Mouse (Mus musculus) kidney, adult 9 months (tissue): Measurements from ENCODE around the gene Tbc1d14.
A peak's percentile ranks its signal among the peaks of the same experiment; 100 is the strongest.

ENCODE experiments used
- DNase-seq: peaks from one replicate; pipeline ENCODE4 v3.0.0; 2022

Gene Tbc1d14

DNA sequence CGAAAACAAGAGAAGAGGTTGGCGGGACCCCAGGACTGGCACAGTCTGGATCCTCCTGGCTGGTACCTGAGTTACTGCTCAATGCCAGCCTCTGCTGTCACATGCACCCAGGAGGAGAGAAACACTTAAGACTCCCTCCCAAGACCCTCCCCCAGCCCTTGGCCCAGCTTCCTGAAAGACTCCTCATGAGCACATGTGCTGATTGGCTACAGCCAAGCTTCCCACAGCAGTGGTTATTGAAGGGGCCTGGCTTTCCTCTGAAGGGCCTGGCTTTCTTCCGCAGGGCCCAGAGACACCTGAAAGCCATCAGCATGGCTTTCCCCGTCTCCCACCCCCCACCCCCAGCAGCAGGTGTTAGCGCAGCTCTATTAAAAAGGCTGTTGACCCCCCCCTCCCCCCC lies at the start of gene Tbc1d14:
TSS of gene Tbc1d14 (minus strand) at position 101 of the 400 bp plus-strand sequence.
- no peak for DNase-seq

DNA sequence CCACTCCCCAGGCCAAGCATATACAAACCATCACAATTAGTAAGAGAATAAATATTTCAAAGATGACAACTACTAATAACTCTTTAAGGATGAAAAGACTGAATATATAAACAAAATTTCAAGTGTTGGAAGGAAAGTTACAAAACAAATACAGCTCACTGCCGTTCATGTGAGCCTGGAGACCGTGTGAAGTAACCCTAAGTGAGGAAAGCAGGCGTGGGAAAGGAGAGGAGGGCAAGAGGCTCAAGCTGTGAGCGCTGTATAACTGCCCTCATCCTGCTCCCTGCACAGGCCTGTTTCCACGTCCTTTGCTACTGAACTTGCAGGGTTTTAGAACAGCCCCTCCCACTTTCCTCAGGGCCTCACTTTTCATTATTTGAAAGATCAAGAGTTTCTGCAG lies 32.5 kb upstream of the Tbc1d14 start:
- DNase-seq = no peak

DNA sequence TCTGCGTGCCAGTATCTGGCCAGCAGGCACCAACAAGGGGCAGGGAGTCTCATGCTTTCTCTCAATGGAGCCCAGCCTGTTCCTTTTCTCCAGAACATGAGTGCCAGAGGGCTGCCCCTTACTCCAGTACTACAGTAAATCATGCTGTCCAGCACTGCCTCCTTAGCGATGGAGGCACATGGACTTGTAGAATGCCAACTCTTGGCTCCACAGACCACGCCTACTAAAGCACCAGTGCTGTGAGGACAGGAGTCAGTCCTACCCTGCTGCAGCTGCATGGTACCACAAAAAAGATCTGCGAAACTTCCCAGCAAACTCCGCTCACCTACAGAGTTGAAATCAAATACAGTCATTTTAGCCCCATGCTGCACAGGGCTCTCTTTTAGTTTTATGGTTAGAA lies 30.6 kb upstream of the Tbc1d14 start:
- DNase-seq = no peak

DNA sequence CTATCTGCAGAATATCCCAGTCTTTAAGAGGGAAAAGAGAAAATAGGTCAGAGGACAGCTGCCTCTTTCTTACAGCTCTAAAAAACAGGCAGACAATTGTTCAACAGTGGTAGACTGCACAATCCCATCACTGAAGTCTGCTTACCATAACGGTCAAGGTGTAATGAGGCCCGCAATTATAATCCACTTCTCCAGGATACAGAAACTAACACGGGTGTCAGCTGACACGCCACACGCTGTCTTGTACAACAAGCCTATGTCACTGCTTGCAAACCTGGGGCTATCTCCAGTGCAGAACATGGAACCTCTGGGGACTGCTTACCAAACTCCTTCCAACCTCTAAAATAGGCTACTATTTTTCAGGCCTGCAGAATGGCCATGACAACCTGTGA lies 28.0 kb upstream of the Tbc1d14 start:
- DNase-seq = no peak

DNA sequence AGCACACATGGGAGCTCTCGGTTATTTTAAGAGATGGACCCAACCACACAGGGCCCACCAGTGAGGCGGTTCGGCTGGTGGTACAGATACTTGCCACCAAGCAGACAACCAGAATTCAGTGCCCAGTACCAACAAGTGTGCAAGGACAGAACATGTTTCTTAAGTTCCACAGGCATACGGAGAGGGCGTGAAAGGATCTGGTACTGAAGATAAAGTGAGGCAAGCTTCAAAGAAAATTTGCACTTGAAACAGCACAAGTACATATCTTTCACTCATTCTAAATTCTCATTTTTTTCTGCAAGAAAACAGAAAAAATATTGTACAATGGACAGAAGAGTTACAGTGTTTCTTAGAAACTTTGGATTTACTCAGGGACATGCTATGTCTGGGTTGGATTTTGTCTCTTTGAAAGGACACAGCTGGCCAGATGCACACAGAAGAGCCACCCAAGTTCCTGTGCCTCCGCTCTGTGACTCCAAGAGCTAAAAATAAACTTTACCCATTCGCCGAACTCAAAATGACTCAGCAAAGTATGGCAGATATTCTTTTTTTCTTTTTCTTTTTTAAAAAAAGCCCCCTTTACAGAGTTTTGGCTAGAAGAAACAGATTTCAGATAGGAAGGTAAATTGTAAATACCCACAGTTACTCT lies 27.5 kb upstream of the Tbc1d14 start:
- no peak for DNase-seq

DNA sequence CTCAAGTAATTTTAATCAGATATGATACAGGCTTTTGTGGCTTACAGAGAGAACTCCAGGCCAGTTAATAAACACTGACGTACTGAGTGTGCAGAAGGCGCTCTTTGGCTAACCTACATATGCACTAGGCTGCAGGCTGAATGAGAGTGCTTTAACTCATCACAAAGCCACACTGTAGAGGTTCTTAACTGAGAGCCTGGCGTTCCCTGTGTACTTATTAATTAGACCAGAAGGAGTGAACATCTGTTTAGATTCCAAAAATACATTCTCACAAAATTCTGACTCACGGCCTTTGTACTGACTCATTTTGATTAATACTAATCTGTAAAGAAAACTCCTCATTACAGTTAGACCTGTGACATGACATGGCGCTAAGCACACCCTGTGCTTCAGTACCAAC lies 25.8 kb upstream of the Tbc1d14 start:
- DNase-seq = no peak

DNA sequence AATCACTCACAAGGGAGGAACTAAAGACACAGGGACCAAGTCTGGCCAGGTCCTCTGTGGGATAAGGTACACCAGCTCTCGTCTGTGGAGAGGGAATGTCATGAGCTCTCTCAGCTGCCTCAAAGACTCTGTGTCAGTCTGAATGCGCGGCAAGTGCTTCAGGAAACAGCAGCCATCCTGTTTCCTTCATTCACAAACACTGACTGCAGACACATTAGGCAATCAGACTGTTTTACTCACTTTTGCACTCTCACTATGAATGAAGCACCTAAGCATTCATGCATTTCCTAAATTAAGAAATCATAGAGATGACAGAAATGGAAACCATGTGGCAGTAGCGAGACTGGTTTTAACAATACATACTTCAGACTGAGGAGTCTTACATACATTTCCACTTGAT lies 25.3 kb upstream of the Tbc1d14 start:
- DNase-seq = no peak

DNA sequence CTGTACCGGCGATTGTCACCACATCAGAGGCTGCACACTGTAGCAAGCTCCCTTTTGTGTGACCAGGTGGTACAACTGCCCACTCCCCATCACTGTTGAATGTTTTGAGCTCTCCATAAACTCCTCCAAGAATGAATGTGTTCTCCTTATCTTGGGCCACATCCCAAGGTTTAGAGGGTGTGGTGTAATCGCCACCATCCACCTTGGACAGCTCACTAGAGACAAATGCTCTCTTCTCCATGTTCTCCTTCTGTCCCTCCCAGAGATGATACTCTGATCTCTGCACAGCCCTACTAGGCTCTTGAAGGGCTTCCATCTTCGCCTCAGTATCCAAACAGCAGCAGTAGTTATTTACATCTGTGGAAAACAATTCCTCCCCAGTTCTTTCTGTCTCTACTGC lies 21.0 kb upstream of the Tbc1d14 start:
- DNase-seq = no peak

DNA sequence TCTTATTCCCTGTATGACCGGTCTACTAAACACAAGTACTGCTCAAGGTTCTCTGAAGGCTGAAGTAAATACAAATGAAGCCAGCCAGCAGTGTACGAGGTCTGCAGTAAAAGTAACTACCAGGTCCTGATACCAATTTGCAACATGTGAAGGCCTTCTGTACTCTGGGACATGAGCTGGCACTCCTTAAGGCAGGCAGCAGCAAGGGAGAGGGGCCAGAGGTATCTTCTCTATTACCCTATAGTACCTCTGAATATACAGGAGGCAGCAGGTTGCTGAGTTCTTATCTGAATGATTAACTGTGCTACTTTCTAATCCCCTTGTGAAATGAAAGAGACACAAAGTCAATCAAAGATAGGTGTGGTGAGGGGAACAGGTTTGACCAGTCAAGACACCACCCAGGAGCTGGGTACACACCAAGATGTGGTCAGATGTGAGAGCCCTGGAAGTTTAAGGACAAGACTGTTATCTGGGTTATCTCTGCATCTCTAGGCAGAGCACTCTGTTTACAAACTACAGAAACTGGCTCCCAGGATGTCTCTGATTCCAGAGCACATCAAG lies 15.9 kb upstream of the Tbc1d14 start:
- DNase-seq = no peak

DNA sequence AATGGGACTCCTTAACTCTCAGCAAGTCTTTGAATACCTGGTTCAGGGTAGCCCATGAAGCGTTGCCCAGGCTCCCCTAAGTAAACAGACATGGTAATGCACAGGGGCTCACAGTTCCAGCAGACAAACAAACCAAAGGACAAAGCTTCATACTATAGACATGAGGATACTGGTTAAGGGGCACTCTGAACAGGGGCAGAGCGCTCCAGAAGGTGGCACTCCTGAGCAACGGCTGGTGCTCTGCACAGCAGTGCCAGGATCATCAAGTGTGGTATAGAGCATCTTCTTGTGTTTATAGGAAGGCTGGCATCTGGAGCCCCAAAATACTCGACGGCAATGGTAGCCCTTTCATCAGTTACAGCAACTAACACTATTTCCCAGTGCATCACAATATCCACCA lies 10.0 kb upstream of the Tbc1d14 start:
- peak; percentile 38 for DNase-seq

DNA sequence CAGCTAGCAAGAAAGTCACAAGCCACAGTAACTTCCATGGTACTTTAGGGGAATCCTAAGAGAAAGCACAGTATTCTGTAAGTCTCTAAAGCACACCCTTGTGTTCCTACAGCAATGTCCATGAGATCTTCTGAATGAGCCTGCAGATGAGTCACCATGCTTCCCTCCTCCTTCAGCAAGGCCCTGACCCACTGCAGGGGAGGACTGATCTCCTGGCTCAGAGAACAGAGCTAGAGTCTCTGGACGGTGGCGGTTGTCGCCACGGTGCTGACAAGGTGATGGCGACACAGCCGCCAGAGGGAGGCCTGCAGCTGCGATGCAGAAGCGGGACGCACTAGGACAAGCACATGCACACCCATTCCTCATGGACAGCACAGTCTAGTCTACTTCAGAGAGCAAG lies 9.0 kb upstream of the Tbc1d14 start:
- no peak for DNase-seq

DNA sequence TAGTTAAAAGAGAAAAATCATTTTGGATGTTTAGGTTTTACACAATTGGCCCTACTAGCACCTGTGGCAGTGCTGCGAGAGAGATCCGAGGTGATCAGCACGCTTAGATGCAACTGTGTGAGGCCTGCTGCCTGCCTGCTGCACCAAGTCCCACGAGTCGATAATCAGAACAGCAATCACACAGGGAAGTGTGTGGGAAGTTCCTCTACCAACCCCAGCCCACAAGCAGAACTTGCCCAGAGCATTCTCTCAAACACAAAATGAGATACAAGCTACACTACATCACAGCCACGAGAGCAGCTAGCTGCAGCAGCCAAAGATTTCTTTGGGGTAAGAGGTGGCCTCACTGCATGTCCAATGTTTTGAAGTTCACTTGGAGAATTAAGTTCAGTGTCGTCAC lies 8.4 kb upstream of the Tbc1d14 start:
- DNase-seq = no peak

DNA sequence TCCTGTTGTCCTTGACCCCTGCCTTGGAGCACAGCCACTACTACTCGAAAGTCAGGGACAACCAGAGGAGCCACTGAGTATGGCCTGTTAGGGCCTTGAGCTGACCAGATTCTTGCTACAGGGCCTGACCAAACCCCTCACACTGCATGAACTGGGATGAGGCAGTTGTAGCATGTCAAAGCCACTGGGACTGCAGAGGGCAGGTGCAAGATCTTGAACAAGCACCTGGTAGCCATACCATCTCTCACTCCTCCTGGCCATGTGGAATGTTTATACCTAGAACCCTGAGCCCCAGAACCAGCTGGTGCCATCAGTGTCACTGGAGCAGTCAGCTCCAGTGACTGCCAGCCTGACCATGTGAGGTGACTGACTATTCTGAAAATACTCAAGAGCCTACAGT lies 5.8 kb upstream of the Tbc1d14 start:
- no peak for DNase-seq

DNA sequence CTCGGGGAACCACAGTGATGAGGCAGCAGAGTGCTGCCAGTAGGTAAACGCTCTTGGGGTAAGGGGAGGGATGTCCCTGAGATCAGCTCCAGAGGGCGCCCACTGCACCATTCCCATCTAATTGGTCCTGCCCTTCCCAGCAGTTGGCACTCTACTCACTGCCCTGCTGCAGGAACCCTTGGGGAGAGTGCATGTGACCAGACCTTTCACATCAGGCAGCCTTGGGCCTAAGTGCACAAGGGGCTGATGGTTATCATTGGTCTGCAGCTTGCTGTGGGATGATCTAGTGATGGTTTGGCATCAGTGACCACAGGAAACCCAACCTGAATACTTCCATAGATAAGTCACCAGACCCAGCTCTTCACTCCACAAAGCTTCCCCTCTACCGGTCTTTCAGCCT lies 4.6 kb upstream of the Tbc1d14 start:
- DNase-seq = peak; percentile 48

DNA sequence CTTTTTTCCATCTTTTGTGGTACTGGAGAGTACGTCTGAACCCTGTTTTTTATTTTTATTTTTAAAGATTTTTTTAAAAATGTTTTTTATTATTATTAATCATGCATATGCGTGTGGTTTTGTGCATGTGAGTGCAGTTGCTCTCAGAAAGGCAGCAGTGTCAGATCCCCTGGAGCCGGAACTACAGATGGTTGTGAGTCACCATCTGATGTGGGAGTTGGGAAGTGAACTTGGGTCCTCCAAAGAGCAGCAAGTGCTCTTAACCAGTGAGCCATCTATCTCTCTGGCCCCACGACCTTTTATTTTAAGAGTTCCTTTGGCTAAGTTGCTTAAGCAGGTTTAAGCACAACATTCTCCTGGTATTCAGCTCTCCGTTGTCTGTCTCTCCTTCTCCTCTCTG lies 3.1 kb upstream of the Tbc1d14 start:
- no peak for DNase-seq

DNA sequence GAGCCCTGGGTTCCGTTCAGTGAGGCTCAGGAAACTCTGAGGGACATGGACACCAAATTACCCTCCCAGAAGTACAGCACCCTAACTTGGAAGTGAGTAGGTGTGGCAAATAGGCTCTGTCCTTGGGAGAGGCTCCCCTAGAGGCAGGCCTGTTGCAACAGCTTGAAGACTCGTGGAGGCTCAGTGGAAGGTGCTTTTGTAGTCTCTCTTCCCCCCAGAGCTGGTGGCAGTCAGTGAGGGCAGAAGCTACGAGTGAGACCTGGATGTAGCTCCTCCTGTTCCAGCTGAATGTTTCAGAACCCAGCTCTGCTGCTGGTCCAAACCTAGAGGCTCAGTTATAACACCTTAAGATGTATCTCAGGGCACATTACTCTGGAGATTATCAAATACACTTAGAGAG lies 2.0 kb upstream of the Tbc1d14 start:
- DNase-seq = no peak

DNA sequence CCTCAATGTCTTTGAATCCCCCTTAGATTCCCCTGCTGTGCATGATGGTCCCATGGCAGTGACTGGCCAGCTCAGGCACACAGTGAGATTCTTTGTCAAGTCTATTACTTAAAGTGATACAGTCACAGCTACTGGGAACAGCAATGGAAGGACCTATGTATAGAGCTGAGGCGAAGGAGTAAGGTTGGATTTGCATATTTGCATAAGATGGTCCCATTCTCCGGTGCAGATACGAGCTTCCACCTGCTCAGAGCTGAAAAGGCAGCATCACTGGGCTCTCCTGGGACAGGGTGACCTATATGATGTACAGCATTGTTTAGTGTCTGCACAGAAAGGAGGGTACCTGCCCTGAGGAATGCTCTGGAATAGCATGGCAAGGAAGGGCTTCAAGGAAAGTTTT lies 1.3 kb upstream of the Tbc1d14 start:
- DNase-seq = no peak

DNA sequence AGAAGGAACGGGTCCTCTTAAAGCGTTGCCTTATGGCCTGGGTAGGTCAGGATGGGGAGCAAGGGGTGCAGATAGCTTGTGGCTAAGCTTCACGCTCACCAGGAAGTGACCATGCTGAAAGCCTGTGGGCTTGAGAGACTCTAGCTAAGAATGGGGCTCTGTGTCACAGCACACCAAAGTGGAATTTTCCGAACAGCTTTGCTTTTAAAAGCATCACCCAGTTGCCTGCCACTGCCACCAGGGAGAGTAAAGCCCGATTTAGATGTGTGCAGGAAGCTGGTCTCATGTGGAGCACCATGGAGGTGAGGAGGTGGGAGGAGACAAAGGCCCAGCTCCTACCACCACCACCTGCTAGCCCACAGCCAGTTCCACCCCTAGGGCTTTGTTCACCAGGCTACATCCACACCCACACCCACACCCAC lies 2.6 kb downstream of the Tbc1d14 start:
- DNase-seq = no peak

DNA sequence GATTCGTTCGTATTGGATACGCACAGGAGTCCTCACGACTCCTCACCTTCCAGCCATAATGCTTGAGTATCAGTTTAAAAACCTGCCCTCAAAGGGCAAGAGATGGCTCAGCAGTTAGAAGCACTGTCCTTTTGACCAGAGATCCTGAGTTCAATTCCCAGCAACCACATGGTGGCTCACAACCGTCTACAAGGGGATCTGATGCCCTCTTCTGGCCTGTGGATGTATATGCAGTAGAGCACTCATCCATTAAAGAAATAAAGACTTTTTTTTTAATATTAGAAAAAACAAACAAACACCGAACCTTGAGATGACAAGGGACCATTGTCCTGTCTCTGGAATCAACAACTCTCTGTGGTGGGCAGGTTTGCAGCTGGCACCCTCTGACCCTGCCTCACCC lies 8.8 kb downstream of the Tbc1d14 start:
- DNase-seq = no peak

DNA sequence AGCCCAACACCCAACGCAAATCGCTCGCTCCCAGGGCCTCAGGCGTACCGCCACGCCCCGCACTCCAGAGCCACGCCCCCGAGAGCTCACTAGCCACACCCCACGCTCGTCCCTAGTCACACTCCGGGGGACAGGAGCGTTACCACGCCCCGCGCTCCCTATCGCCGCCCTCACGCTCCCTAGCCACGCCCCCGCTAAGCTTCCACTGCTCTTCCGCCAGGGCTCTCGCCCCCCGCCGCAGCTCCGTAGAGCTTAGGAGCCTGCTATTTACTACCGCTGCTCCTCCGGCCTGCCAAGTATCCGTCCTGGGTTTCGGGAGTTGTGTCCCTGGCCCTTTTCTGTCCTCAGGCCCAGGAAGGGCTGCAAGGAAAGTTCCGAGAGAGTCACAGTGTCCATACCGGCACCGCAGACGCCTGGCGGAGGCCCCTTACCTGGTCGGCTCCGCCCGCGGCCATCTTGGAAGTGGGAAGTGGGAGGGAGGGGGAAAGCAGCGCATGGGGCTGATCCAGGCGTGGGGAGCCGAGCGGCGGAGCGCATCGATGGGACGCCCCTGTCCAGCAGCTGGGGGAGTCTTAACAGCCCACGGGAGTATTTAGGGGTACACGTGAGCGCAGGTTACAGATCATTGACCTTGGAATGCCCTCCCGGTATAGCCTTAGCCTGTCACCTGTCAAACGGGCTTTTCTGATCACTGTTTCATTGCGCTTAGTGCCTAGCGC lies 11.0 kb downstream of the Tbc1d14 start:
- peak; percentile 100 for DNase-seq

DNA sequence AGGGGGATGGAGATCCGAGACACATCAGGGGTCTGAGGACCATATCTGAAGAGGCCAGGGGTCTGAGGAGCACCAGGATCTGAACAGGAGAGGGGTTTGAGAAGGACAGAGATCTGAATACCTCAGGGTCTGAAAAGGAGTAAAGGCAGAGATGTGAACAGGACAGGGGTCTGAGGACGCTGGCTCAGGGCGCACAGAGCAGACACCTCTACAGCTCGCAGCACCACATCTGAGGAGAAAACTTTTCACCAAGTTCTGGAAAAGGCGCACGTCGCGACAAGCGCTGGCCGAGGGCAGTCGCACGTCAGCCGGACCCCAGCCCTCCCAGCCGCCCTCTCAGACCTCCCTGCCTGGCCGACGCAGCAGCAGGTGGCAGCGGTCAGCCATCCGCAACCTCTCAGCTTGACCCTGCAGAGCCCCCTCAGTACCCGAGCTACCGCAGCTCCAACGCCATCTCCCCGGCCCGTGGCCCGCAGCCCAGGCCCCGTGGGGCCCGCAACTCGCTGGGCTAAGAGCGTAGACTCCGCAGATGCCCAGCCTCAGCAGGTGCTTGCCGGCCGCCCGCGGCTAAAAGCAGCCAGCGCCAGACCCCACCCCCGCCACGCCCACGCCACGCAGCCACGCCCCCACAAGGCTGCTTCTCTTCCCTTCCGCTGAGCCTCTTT lies 11.7 kb downstream of the Tbc1d14 start:
- no peak for DNase-seq

DNA sequence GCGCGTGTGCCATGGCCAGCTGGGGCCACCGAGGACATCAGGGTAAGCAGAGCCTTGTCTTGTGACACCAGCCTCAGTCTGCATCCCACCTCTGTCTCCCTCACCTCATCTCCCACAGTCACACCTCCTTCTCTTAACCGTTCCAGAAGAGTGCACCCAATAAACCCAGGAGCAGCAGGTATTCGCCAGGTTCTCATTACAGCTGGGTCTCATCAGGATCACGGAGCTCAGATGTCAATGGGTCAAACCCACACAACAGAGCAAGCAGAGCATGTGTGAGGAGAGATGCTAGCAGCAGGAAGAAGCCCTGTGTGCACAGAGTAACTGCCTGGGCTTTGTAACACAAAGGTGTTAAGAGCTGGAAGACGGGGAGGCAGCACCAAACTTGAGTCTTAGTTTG lies 13.1 kb downstream of the Tbc1d14 start:
- DNase-seq = peak; percentile 51

DNA sequence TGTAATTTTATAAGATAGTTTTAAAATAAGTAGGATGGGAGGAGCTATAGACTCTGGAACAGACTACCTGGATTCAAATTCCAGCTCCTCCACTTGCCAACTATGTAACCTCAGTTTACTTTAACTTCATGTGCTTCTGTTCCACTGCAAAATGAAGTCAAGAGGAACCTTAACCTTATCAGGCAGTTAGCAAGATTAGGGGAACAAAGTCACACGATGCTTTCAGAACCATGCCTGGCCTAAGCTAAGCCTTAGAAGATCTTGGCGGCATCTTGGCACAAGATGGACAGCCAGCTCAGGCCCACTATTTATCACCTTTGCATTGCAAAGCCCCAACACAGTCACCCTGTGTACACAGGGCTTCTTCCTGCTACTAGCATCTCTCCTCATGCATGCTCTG lies 14.1 kb downstream of the Tbc1d14 start:
- DNase-seq = no peak

DNA sequence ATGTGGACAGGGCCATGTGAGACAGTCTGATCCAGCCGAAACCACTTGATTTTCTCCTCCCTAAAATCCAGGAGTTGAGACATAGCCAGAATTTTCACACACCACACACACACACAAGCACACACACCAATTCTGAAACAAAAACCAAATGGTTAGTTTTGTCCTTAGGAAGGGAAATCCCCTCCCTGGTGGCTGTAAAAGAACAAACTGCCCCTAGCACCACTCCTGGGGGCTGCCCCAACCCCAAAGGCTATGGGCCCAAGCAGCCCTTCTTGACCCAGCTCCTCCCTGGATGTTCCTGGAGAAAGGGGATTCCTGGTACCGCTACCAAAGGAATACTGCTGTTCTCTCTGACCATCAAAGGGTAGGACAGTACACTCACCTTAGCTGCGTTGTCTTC lies 16.6 kb downstream of the Tbc1d14 start:
- DNase-seq = peak; percentile 7
